Mouse (Mus musculus): ENCODE data around the gene Snrnp40.

- no peak for TF ChIP-seq CTCF (conservative IDR thresholded peaks at IDR 0.05 in 1 of 2, IDR thresholded peaks at IDR 0.05 in 1 of 2; ENCODE audit: low read depth in 2 of 2, low read length in 2 of 2)
- no peak for TF ChIP-seq POLR2A (IDR thresholded peaks at IDR 0.05; ENCODE audit: low read depth, low read length)
- no peak for TF ChIP-seq MAX (IDR thresholded peaks at IDR 0.05; ENCODE audit: low read length)
- TF ChIP-seq CHD1 (IDR thresholded peaks at IDR 0.05; ENCODE audit: low read depth, low read length): no peak
- TF ChIP-seq RAD21 (IDR thresholded peaks at IDR 0.05; ENCODE audit: low read depth, low read length): no peak
- no peak for TF ChIP-seq ZKSCAN1 (IDR thresholded peaks at IDR 0.05; ENCODE audit: borderline replicate concordance, low read depth, low read length)
- no peak for TF ChIP-seq MEF2A (IDR thresholded peaks at IDR 0.05; ENCODE audit: borderline replicate concordance, low read depth, low read length)
- no peak for TF ChIP-seq MYC (IDR thresholded peaks at IDR 0.05; ENCODE audit: low read depth, low read length)
- TF ChIP-seq EP300 (IDR thresholded peaks at IDR 0.05; ENCODE audit: low read length): no peak
- no peak for TF ChIP-seq ZNF384 (IDR thresholded peaks at IDR 0.05; ENCODE audit: low read depth, low read length)
- TF ChIP-seq JUND (conservative IDR thresholded peaks at IDR 0.05; ENCODE audit: low read depth, low read length): no peak
- no peak for TF ChIP-seq TBP (conservative IDR thresholded peaks at IDR 0.05; ENCODE audit: low read depth, low read length)
- TF ChIP-seq HCFC1 (IDR thresholded peaks at IDR 0.05; ENCODE audit: low read depth, low read length): no peak
- no peak for TF ChIP-seq KAT2A (IDR thresholded peaks at IDR 0.05; ENCODE audit: insufficient replicate concordance, low read length)
Measured at GRCm38 (mm10) chr4:130323165-130323564, 36.8 kb upstream of the Snrnp40 start.

Measured in CH12.LX (cell line).